Mouse (Mus musculus) CD4-positive, CD25-positive, alpha-beta regulatory T cell, adult 2 months (primary cell): ENCODE results near the gene Zfp985.
"Not testable (repeated sequence)": the region's sequence is repeated elsewhere in the genome, so short reads cannot be mapped to it uniquely, and the experiment has no call there.

ENCODE experiments used
- DNase-seq: peaks from one replicate; pipeline ENCODE4 v3.0.0-alpha.2; 2012; ENCODE audit warnings: low read depth, low spot score

Zfp985 gene

GRCm38 (mm10) chr4:147553071-147553470 is at the start of gene Zfp985:
Gene Zfp985 (plus strand): TSS chr4:147553277.
- DNase-seq = not testable (repeated sequence)

DNA sequence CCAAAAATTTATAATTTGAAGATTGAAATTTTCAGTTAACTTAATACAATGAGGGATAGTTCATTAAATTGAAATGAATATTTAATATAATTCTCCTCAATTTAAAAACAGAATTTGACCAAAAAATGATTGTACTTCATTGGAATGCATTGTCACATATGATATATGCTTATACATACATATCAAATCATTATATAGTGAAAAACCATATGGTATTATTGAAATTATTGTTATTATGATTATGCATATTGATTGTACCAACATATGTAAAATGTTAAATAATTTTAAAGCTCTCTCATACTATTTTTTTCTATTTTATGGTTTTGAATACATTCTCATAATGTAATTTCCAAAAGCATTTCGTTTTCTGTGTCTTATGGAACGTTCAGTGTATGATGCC is 43.9 kb upstream of the Zfp985 start:
- no peak for DNase-seq

- no peak for DNase-seq
Measured at GRCm38 (mm10) chr4:147518981-147519380, 34.1 kb upstream of the Zfp985 start.

GRCm38 (mm10) chr4:147520100-147520499 is 33.0 kb upstream of the Zfp985 start:
- DNase-seq = no peak

GRCm38 (mm10) chr4:147525125-147525524 is 28.0 kb upstream of the Zfp985 start:
- no peak for DNase-seq

DNA sequence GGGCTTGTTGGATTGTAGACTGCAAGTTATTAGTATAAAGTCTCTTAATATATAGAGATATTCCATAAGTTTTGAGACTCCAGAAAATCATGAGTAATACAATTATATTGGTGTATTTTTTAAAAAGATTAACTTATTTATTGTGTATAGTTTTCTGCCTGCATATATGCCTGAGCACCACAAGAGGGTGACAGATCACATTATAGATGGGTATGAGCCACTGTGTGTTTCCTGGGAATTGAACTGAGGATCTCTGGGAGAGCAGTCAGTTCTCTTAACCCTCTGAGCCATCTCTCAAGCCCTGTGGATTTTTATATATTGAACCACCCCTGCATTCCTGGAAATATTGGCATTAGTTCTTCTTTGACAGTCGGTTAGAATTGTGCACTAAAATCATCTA is 22.7 kb upstream of the Zfp985 start:
- DNase-seq = no peak

DNA sequence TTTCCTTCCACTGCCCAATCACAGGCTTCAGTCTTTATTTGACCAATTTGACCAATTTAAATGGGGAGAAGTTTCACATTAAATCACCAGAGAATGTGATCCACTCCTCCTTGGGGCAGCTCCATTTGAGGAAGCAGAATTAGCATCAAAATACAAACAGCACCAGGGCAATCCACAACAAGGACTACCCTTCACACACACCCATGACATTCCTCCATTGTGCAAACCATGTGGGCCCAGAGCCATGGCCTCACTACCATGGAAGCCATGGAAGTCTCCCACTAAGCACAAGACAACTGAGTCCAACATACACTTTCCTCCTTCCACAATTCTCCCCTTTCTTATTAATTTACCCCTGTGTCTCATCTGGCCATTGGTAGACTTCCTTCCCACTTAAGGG is 17.2 kb upstream of the Zfp985 start:
- not testable (repeated sequence) for DNase-seq

GRCm38 (mm10) chr4:147537702-147538101 is 15.4 kb upstream of the Zfp985 start:
- DNase-seq = no peak

DNA sequence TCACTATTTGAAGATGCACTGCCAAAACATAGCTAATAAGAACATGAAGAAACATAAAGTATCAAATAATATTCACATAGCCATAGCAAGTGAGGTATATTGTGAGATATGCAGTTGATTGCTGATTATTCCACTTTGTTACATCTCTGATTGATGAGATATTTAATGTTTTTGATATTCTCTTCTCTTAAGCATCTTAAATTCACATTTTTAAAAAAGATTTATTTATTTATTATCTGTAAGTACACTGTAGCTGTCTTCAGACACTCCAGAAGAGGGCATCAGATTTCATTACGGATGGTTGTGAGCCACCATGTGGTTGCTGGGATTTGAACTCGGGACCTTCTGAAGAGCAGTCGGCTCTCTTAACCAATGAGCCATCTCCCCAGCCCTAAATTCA is 13.2 kb upstream of the Zfp985 start, which contains the start of gene Gm16503:
Gene Gm16503 (plus strand): TSS at position 301 of the 400 bp plus-strand sequence.
- not testable (repeated sequence) for DNase-seq

GRCm38 (mm10) chr4:147541105-147541504 is 12.0 kb upstream of the Zfp985 start:
- DNase-seq = no peak

DNA sequence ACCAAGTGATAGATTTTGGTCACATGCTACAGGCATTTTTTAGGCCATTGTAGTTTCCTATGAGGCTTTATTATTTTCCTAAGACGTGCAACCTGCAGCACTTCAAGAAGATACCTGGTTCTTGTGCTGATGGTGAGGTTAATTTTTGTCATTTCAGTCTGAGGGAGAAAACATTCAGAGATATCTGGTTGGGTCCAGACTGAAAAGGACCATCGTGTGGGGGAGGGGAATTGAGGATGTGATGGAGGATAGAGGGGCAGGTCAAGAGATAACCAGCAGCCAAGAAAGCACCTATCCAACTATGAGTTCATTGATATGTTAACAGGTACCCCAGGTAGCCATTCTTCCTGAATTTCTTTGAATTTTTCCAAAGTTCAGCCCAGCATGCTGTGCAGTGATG is 1.3 kb downstream of the Zfp985 start:
- not testable (repeated sequence) for DNase-seq

DNA sequence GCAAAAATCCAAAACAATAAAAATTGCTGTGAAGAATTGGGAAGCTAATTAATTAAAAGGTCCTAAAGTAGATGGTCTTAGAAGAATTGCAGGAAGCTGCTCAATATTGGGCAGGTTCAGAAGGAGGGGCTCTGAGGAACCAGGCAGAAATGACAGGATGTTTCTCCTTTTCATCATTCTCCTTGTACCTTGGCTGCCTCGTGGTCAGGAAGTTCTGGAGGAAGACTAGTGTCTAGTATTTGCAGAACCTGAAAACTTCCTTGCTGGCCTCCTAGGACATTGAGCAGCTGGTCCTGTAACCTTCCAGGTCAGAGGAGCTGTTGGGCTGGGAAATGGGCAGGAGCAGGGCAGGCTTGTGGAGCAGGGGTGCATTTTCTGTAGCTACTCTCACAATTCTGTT is 3.8 kb downstream of the Zfp985 start:
- not testable (repeated sequence) for DNase-seq

DNA sequence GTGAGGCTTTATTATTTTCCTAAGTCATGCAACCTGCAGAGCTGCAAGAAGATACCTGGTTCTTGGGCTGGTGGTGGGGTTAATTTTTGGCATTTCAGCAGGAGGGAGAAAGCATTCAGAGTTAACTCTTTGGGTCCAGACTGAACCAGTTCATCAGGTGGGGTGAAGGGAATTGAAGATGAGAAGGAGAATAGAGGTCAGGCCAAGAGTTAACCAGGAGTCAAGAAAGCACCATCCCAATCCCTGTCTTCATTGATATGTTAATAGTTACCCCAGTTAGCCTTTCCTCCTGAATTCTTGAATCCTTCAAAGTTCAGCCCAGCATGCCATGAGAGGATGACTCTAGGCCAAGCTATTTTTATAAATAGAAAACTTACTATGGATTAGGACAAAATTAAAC is 4.9 kb downstream of the Zfp985 start:
- DNase-seq = not testable (repeated sequence)

DNA sequence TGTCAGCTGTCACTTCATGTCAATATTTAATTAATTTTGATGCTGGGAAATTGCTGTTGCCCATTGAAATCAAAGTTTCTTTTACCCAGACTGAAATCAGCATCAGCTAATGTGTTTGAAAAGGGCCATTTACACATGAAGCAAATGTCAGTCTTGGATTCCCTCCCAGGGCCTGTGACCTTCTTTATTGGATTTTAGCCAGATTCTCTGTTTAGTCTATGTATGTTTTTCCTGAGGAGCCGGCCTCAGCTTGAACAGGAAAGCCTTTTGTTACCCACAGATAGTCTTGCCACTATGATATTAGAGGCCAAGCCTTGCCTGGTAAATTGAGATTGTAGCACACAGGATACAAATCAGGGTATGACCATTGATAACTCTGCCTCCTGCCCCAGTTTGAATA is 6.0 kb downstream of the Zfp985 start:
- not testable (repeated sequence) for DNase-seq

GRCm38 (mm10) chr4:147565426-147566220 is 12.5 kb downstream of the Zfp985 start:
- no peak for DNase-seq

DNA sequence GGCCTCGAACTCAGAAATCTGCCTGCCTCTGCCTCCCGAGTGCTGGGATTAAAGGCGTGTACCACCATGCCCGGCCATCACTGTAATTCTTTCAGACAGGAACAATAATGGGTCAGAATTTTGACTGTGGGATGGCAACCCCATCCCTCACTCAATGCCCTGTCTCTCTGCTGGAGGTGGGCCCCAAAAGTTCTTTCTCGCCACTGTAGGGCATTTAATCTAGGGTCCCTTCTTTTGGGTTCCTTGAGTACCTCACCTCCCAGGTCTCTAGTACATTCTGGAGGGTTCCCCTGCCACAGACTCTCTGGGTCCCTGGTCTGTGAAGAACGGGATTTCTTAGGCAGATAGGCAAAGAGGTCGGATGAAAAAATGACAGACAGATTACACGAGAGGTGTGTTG is 18.1 kb downstream of the Zfp985 start:
- not testable (repeated sequence) for DNase-seq

DNA sequence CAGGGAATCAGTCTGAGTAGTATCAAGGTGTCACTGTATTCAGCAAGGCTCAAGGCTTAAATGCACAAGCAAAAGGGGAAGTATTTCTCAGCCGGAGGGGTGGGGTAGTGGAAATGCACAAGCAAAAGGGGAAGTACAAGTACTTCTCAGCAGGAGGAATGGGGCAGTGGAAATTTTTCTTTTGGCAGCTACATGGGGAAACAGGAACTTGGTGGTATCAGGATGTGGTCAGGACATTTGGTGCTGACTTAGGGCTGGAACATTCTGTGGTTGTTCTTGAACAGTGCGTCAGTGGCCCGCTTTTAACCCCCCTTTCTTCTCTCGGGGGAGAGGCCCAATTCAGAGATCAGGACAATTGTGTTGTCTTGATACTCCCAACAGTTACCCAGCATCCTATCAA is 26.3 kb downstream of the Zfp985 start:
- not testable (repeated sequence) for DNase-seq

DNA sequence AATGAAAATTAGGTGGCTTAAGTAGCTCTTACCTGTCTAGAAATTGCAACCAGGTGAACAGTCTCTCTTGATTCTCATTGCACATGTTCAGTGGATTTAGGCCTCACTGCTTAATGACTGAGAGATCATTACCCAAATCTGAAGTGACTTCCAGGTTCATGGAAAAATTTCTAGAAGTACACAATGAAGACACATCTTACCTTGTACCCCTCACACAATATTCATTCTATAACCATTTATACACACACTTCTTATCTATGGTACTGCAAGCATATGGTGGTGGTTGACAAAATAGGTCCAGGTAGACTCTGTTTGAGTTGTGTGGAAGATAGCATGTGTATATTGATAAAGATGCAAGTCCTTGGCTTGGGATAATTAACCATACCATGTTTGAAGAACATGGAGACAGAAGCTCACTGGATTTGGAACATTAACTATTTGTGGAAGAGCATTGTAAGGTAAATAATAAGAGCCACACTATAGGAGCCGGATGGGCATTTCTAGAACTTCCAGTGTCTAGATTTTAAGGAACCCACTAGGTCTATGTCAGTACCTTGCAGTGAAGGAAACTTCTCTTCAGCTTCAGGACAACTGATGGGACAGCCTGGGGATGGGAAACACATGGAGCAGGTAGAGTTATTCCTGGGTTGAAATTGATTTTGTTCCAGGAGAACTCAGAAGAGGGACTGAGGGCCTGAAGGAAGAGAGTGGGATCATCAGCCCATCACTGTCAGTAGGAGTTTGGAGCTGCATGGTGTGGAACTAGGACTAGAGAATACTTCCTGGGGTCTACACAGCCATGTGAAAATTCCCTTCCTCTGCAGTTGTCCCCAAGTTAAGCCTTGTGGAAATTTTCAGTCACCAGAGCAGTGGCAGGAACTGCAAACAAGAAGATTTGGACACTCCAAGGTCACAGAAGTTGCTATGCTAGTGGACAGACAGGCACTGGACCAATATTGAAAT is 33.7 kb downstream of the Zfp985 start:
- no peak for DNase-seq

DNA sequence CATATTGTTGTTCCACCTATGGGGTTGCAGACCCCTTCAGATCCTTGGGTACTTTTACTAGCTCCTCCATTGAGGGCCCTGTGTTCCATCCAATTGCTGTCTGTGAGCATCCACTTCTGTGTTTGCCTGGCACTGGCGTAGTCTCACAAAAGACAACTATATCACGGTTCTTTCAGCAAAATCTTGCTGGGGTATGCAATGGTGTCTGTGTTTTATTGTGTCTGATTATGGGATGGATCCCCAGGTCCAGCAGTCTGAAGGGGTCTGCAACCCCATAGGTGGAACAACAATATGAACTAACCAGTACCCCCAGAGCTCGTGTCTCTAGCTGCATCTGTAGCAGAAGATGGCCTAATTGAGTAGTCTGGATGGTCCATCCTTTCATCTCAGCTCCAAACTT is 41.6 kb downstream of the Zfp985 start:
- DNase-seq = not testable (repeated sequence)

DNA sequence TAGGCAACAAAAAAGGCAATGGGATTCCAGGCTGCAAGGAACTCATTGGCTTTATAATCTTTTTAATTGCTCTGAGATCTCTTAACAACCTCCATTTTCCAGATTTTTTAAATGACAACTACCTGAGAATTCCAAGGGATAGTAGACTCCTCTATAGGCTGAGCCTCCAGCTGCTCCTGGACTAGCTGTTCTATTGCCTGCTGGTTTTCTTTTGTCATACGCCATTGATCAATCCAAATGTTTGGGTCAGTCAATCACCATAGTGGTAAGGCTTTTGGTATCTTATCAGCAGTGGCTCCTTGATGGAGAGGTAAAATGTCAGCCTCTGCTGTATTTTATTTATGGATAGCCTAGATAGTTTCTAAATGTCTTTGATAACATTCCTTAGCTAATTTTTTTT is 44.6 kb downstream of the Zfp985 start:
- no peak for DNase-seq

- no peak for DNase-seq
Measured at GRCm38 (mm10) chr4:147598831-147599230, 45.8 kb downstream of the Zfp985 start.

GRCm38 (mm10) chr4:147601881-147602280 is 48.8 kb downstream of the Zfp985 start:
- DNase-seq = no peak
